Mouse (Mus musculus) bone marrow, adult 2 months (tissue): Measurements from ENCODE around the gene Tmem52b.

Experiments used
- CTCF ChIP-seq: fragments of 200-500 bp; IDR thresholded peaks from 2 replicates; pipeline ENCODE4 v1.5.1; 2011; ENCODE audit warnings: low read length, control low read depth; ENCODE audit not compliant: control insufficient read depth, insufficient read depth
- POLR2A ChIP-seq: fragments of 200-500 bp; IDR thresholded peaks from 2 replicates; pipeline ENCODE4 v1.6.1; 2011; ENCODE audit warnings: low read depth, mild to moderate bottlenecking, control low read depth, low read length, borderline replicate concordance; ENCODE audit not compliant: control insufficient read depth

DNA sequence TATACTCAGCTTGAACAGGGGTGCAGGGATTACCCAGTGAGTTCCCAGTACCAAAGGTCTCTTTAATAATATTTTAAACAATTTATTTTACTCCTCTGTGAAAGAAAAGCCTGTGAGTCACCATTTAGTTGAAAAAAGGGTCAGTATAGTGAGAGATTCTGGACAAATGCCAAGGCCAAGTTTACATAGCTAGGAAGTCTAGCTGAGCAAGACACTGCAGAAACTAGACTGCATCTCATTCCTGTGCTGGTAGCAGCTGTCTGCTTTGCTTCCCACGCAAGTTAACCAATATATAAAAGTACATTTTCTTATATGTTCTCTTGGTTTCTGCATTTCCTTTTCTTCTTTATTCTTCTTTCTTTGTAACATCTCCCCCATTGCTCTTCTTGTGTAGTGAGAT lies 1.1 kb downstream of the Tmem52b start:
- no peak for TF ChIP-seq CTCF
- TF ChIP-seq POLR2A = no peak
